Mouse (Mus musculus): ENCODE measurements around the gene Kxd1. TPM values are rescaled to one million over a fixed set of nuclear protein-coding genes. Genes with fewer than 3 reads are reported as not detected.

The Kxd1 gene
- polyA plus RNA-seq, 1 experiment from 2014 or later: 28.9 TPM

DNA sequence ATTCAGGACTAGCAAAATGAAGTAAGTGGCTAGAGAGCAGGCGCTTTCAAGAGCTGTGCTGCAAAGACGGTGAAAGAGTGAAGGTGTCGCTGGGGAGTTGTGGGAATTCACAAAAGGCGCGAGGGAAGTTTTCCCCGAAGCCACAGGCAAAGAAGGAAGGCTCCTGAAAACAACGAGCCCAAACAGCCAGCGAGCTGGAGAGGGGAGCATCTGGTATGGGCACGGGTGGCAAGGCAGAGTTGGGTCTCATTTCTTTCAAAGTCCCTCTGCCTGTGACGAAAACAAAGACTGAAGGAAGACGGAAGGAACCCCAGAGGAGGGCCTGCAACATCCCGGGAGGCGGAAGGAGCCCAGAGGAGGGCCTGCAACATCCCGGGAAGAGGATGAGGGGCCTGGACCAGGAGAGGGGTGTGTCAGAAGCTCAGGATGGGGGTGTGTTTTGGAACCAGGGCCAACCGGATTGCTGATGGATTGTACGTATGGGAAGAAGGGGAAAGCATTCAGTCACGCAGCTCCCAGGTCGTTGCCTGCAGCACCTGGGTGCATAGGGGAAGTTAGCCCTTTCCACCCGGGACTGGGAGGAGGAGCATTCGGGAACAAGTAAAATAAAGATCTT is 36.8 kb downstream of the Kxd1 start:
- H3K4me2 ChIP-seq: no peak overlapping the region
- H3K9me3 ChIP-seq (replicated peaks): no peaks in the 10 kb centered on the region
- whole genome bisulfite sequencing (ENCODE audit: insufficient replicate concordance): 7% methylated on average over 20 of the region's 20 CpGs
- H3K4me1 ChIP-seq (replicated peaks): peaks cover 30% of the 10 kb centered on the region
- ATAC-seq (ENCODE audit: insufficient read depth): no peak
- H3K27me3 ChIP-seq: peaks cover 100% of the 10 kb centered on the region
- no peak overlapping the region for H3K27ac ChIP-seq (replicated peaks)
- no peak overlapping the region for H3K4me3 ChIP-seq (replicated peaks)
- H3K36me3 ChIP-seq (replicated peaks): no peaks in the 10 kb centered on the region
- H3K9ac ChIP-seq: no peak overlapping the region

DNA sequence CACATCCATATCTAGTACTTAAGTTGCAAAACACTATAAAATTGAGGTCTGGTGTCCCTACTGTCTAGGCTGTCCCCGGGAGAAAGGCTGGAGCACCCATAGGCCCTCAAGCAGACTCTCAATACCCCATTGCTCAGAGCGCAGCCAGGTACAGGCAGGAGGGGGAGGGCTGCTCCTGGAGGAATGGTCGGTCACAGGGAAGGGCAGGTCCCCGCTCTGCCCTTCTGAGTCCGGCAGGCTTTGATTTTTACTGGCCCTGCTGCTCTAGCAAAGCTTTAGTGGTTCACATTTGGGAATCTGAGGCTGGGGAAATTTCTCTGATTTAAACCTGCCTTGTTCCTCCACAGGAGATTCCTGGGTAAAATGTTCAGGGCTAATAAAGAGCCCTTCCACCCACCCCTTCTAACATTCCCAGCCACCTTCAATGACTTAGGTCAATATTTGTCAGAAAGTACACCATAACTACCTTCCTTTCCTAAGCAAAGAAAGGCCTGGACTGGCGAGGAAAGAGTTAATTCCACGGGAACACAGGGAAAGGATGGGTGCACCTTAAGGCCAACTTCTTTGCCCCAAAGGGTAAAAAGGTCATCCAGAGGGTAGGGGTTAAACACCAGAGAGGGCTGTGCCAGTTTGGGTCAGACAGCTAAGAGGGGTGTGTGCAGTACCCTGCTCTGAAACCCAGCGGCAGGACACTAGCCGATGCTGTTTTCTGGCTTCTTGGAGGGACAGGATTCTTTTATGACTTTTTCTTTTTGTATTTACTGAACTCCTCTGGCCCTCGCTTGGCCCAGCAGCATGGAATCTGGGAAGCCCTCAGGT is 37.5 kb downstream of the Kxd1 start:
- ATAC-seq (ENCODE audit: insufficient read depth): no peak
- H3K27ac ChIP-seq (replicated peaks): no peak overlapping the region
- no peak overlapping the region for H3K4me3 ChIP-seq (replicated peaks)
- H3K9ac ChIP-seq: no peak overlapping the region
- no peak overlapping the region for H3K4me2 ChIP-seq
- 19% methylated on average over 10 of the region's 10 CpGs for WGBS (ENCODE audit: insufficient replicate concordance)
- H3K27me3 ChIP-seq: peaks cover 100% of the 10 kb centered on the region
- peaks cover 30% of the 10 kb centered on the region for H3K4me1 ChIP-seq (replicated peaks)
- H3K36me3 ChIP-seq (replicated peaks): no peaks in the 10 kb centered on the region
- H3K9me3 ChIP-seq (replicated peaks): no peaks in the 10 kb centered on the region

- WGBS (ENCODE audit: insufficient replicate concordance): 3% methylated on average over 35 of the region's 41 CpGs
- Histone ChIP-seq H3K4me1 (replicated peaks) (peaks cover 30% of the 10 kb centered on the region), H3K4me3 (replicated peaks) (peak overlapping the region; percentile 25), H3K36me3 (replicated peaks) (no peaks in the 10 kb centered on the region), H3K4me2 (peak overlapping the region; percentile 49), H3K27ac (replicated peaks) (no peak overlapping the region), H3K9me3 (replicated peaks) (no peaks in the 10 kb centered on the region), H3K27me3 (peaks cover 100% of the 10 kb centered on the region), H3K9ac (no peak overlapping the region)
- no peak for ATAC-seq (ENCODE audit: insufficient read depth)
These were observed 38.2 kb downstream of the Kxd1 start for GRCm38 (mm10) chr8:70489576-70489975.

DNA sequence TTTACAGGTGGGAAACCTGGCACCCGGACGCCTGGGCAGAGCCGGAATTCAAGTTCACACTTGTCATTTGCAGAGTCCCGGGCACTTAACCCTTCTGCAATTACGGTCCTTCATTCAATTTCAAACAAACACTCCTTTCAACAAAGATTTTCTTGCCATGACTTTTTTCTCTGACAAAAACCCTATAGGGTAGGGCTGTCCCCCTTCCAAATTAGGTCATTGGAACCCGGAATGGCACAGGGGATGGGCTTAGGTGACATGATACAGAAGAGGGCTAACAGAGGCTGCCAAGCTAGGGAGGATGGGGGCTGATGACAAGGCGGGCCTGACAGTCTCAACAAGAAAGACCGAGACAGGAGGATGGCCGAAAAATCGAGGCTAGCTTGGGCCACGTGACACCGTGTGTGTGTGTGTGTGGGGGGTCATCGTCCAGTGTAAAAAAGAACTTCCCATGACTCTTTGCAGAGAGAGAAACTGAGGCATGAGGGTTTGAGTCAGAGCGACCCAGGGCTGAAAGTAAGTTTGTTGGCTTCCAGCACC is 38.8 kb downstream of the Kxd1 start:
- Histone ChIP-seq H3K36me3 (replicated peaks) (no peaks in the 10 kb centered on the region), H3K9ac (no peak overlapping the region), H3K27ac (replicated peaks) (no peak overlapping the region), H3K27me3 (peaks cover 100% of the 10 kb centered on the region), H3K4me1 (replicated peaks) (peaks cover 30% of the 10 kb centered on the region), H3K4me3 (replicated peaks) (peak overlapping the region; percentile 25), H3K4me2 (peak overlapping the region; percentile 54), H3K9me3 (replicated peaks) (no peaks in the 10 kb centered on the region)
- no peak for ATAC-seq (ENCODE audit: insufficient read depth)
- 3% methylated on average over 14 of the region's 14 CpGs for WGBS (ENCODE audit: insufficient replicate concordance)

DNA sequence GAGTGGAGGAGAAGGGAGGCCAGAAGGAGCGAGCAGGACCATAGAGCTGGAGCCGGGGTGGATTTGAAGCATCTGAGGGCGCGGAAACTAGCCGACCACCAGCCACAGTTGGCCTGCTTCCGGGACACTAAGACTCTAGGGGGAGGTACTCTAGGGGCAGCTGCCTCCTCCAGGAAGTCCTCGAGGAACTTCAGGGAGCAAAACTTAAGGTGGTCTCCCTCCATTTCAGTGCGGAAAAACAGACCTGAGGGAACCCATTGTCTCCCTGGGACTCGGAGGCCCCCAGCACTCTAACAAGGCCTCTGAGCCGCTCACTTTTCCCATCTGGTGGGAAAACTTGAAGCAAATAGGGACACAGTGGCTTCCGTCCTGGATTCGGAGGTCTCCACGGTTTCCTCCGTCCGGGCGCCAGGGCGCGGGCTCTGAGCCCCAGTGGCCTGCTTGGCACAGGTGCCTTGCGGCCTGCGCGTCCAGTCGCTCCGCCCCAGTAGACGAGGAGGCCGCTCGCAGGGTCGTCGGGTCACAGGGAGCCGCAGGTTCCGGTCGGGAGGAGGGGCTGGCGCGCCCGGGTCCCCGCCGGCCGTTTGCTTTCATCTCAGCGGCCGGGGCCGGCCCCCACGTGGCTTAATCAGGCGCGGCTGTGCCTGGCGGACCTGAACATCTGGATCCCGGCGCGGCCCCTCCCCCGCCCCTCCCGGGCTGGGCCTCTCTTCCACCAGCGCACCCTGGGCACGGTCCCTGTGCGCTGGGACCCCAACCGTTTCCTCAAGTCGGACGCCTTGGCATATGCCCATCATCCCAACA is 39.6 kb downstream of the Kxd1 start:
- peak overlapping the region; percentile 22 for H3K4me3 ChIP-seq (replicated peaks)
- H3K36me3 ChIP-seq (replicated peaks): no peaks in the 10 kb centered on the region
- H3K4me2 ChIP-seq: peak overlapping the region; percentile 54
- no peaks in the 10 kb centered on the region for H3K9me3 ChIP-seq (replicated peaks)
- ATAC-seq (ENCODE audit: insufficient read depth): no peak
- H3K4me1 ChIP-seq (replicated peaks): peaks cover 26% of the 10 kb centered on the region
- H3K9ac ChIP-seq: no peak overlapping the region
- 3% methylated on average over 55 of the region's 55 CpGs for WGBS (ENCODE audit: insufficient replicate concordance)
- peaks cover 100% of the 10 kb centered on the region for H3K27me3 ChIP-seq
- no peak overlapping the region for H3K27ac ChIP-seq (replicated peaks)

- WGBS (ENCODE audit: insufficient replicate concordance): 16% methylated on average over 33 of the region's 33 CpGs
- peaks cover 100% of the 10 kb centered on the region for H3K27me3 ChIP-seq
- no peak for ATAC-seq (ENCODE audit: insufficient read depth)
- H3K9ac ChIP-seq: no peak within 1 kb of the TSS
- H3K27ac ChIP-seq (replicated peaks): no peak within 1 kb of the TSS
- H3K4me1 ChIP-seq (replicated peaks): peaks cover 19% of the 10 kb centered on the region
- no peaks in the 10 kb centered on the region for H3K36me3 ChIP-seq (replicated peaks)
- H3K4me3 ChIP-seq (replicated peaks): peak within 1 kb of the TSS; percentile 22
- H3K9me3 ChIP-seq (replicated peaks): no peaks in the 10 kb centered on the region
- H3K4me2 ChIP-seq: peak within 1 kb of the TSS; percentile 54
These were observed 40.7 kb downstream of the Kxd1 start, which contains the start of gene Tmem59l for GRCm38 (mm10) chr8:70486941-70487520. Tmem59l (minus strand) TSS chr8:70487358.

- Histone ChIP-seq H3K4me3 (replicated peaks) (no peak overlapping the region), H3K9ac (no peak overlapping the region), H3K36me3 (replicated peaks) (no peaks in the 10 kb centered on the region), H3K27me3 (peaks cover 100% of the 10 kb centered on the region), H3K27ac (replicated peaks) (no peak overlapping the region), H3K9me3 (replicated peaks) (no peaks in the 10 kb centered on the region), H3K4me2 (no peak overlapping the region), H3K4me1 (replicated peaks) (peaks cover 19% of the 10 kb centered on the region)
- ATAC-seq (ENCODE audit: insufficient read depth): no peak
- 39% methylated on average over 7 of the region's 7 CpGs for WGBS (ENCODE audit: insufficient replicate concordance)
These were observed 41.5 kb downstream of the Kxd1 start for GRCm38 (mm10) chr8:70486191-70486681.

- no peak overlapping the region for H3K9ac ChIP-seq
- H3K9me3 ChIP-seq (replicated peaks): no peaks in the 10 kb centered on the region
- H3K4me2 ChIP-seq: no peak overlapping the region
- H3K4me1 ChIP-seq (replicated peaks): peaks cover 4% of the 10 kb centered on the region
- H3K36me3 ChIP-seq (replicated peaks): no peaks in the 10 kb centered on the region
- no peak overlapping the region for H3K27ac ChIP-seq (replicated peaks)
- H3K27me3 ChIP-seq: peaks cover 98% of the 10 kb centered on the region
- no peak for ATAC-seq (ENCODE audit: insufficient read depth)
- H3K4me3 ChIP-seq (replicated peaks): no peak overlapping the region
- 46% methylated on average over 2 of the region's 2 CpGs for WGBS (ENCODE audit: insufficient replicate concordance)
These were observed 44.8 kb downstream of the Kxd1 start for GRCm38 (mm10) chr8:70482943-70483342.

DNA sequence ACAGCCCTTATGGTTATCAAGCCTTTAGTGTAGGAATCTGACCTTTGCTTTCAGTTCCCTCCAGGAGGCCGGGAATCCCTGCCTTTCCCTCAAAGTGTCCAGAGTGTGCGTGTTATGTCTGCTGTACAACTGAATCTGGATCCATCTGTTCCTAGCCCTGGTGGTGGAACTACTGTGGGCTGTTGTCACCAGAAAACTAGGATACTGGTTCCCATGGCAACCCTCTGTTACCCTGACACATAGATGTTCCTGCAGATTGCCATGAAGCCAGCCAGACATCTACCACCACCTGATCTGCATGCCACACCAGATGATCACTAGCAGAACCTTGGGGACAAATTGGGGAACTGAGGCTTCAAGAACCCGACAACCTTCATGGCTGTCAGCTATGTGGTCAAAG is 45.8 kb downstream of the Kxd1 start:
- ATAC-seq (ENCODE audit: insufficient read depth): no peak
- no peak overlapping the region for H3K4me3 ChIP-seq (replicated peaks)
- no peaks in the 10 kb centered on the region for H3K36me3 ChIP-seq (replicated peaks)
- H3K4me1 ChIP-seq (replicated peaks): peaks cover 14% of the 10 kb centered on the region
- WGBS (ENCODE audit: insufficient replicate concordance): 46% methylated on average over 3 of the region's 3 CpGs
- H3K27me3 ChIP-seq: peaks cover 89% of the 10 kb centered on the region
- no peak overlapping the region for H3K9ac ChIP-seq
- H3K9me3 ChIP-seq (replicated peaks): no peaks in the 10 kb centered on the region
- no peak overlapping the region for H3K4me2 ChIP-seq
- H3K27ac ChIP-seq (replicated peaks): no peak overlapping the region

DNA sequence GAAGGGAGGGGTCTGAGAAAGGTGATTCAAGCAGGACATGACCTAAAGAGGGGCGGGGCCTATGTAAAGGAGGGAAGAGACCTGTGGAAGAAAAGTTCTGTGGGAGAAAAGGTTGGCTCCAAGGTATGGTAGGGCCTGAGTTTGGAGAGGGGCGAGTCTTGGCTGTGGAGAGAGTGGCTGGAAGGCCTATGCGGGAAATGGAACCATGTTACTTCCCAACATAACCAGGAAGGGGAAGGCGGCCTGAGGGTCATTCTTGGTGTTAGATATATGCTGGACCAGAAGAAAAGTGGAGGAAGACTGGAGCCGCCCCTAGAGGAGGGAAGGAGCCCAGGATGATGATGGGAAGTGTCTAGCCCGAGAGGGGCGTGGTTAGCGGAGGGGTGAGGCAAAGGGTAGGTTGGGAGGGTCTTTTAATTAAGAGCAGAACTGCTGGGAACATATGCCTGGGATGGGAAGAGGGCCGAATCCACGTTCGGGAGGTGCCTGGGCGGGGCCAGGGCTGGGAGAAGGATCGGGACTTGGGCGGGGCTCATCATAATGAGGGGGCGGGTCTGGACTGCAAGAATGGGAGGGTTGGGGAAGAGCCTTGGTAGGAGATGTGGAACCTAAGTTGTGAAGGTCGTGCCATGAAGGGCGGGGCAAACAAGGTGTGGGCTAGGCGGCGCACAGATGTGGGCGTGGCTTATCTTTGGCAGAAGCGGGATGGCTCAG is 50.3 kb downstream of the Kxd1 start:
- Histone ChIP-seq H3K4me1 (replicated peaks) (peaks cover 33% of the 10 kb centered on the region), H3K4me2 (peak overlapping the region; percentile 78), H3K27ac (replicated peaks) (peak overlapping the region; percentile 69), H3K9ac (peak overlapping the region; percentile 13; the same call in 1 of the 2 replicates), H3K27me3 (peaks cover 44% of the 10 kb centered on the region), H3K36me3 (replicated peaks) (no peaks in the 10 kb centered on the region), H3K9me3 (replicated peaks) (no peaks in the 10 kb centered on the region), H3K4me3 (replicated peaks) (peak overlapping the region; percentile 73)
- ATAC-seq (ENCODE audit: insufficient read depth): peak; percentile 26
- WGBS (ENCODE audit: insufficient replicate concordance): 2% methylated on average over 21 of the region's 21 CpGs

All from liver, embryonic 15.5 days (tissue).